Mouse (Mus musculus) erythroid progenitor cell, adult 5-6 weeks (primary cell): ENCODE measurements around the gene Sec1. TPM values are rescaled to one million over a fixed set of nuclear protein-coding genes. Genes with fewer than 3 reads are reported as not detected.

Source experiments
- total RNA-seq, 2 experiments: library from RNA; stranded (forward) in 1 of 2; stranded (reverse) in 1 of 2; fragments of 150-400 nt in 1 of 2; fragments of 186-747, 209-891 nt in 1 of 2; gene quantifications; 2 replicates each; pipeline versions ENCODE4 v1.2.3 to v1.2.4; 2015 to 2017; ENCODE audit warnings: low replicate concordance in 2 of 2

The Sec1 gene
- total RNA-seq, 2 experiments from 2014 or later: not detected

Other genes with a start within 250 kb of the Sec1 start
Only the 30 nearest of the 34 such genes appear.
- gene Tulp2, start 212.5 kb downstream of the Sec1 start, total RNA-seq (2015; ENCODE audit: low replicate concordance): 0.84 TPM in 1 of 2 replicates, not detected in the other
- gene Tulp2, start 212.5 kb downstream of the Sec1 start, total RNA-seq (2017; ENCODE audit: low replicate concordance): not detected in 2 replicates
- gene Gm45808, start 207.6 kb downstream of the Sec1 start, total RNA-seq (2015; ENCODE audit: low replicate concordance): not detected in 2 replicates
- 4.9 TPM in 1 of 2 replicates, not detected in the other for gene Gm45808, start 207.6 kb downstream of the Sec1 start, total RNA-seq (2017; ENCODE audit: low replicate concordance)
- 0.42 and 3.6 TPM in 2 replicates for gene Dhdh, start 205.6 kb downstream of the Sec1 start, total RNA-seq (2015; ENCODE audit: low replicate concordance)
- 1.0 and 1.6 TPM in 2 replicates for gene Dhdh, start 205.6 kb downstream of the Sec1 start, total RNA-seq (2017; ENCODE audit: low replicate concordance)
- 164 and 168 TPM in 2 replicates for gene Nucb1, start 184.0 kb downstream of the Sec1 start, total RNA-seq (2015; ENCODE audit: low replicate concordance)
- 789 and 905 TPM in 2 replicates for gene Nucb1, start 184.0 kb downstream of the Sec1 start, total RNA-seq (2017; ENCODE audit: low replicate concordance)
- 814 and 867 TPM in 2 replicates for gene Ppp1r15a, start 168.1 kb downstream of the Sec1 start, total RNA-seq (2015; ENCODE audit: low replicate concordance)
- gene Ppp1r15a, start 168.1 kb downstream of the Sec1 start, total RNA-seq (2017; ENCODE audit: low replicate concordance): 569 and 633 TPM in 2 replicates
- 7.2 TPM in 1 of 2 replicates, not detected in the other for gene Plekha4, start 168.1 kb downstream of the Sec1 start, total RNA-seq (2015; ENCODE audit: low replicate concordance)
- gene Plekha4, start 168.1 kb downstream of the Sec1 start, total RNA-seq (2017; ENCODE audit: low replicate concordance): 0.08 and 0.90 TPM in 2 replicates
- gene Hsd17b14, start 139.5 kb downstream of the Sec1 start, total RNA-seq (2015; ENCODE audit: low replicate concordance): not detected in 2 replicates
- not detected in 2 replicates for gene Hsd17b14, start 139.5 kb downstream of the Sec1 start, total RNA-seq (2017; ENCODE audit: low replicate concordance)
- 8.4 and 17.7 TPM in 2 replicates for gene Bcat2, start 124.2 kb downstream of the Sec1 start, total RNA-seq (2015; ENCODE audit: low replicate concordance)
- 4.0 and 22.0 TPM in 2 replicates for gene Bcat2, start 124.2 kb downstream of the Sec1 start, total RNA-seq (2017; ENCODE audit: low replicate concordance)
- not detected in 2 replicates for gene Fgf21, start 78.9 kb downstream of the Sec1 start, total RNA-seq (2015; ENCODE audit: low replicate concordance)
- gene Fgf21, start 78.9 kb downstream of the Sec1 start, total RNA-seq (2017; ENCODE audit: low replicate concordance): not detected in 2 replicates
- not detected in 2 replicates for gene Fut1, start 77.1 kb downstream of the Sec1 start, total RNA-seq (2015; ENCODE audit: low replicate concordance)
- gene Fut1, start 77.1 kb downstream of the Sec1 start, total RNA-seq (2017; ENCODE audit: low replicate concordance): not detected in 2 replicates
- not detected in 2 replicates for gene Izumo1, start 72.6 kb downstream of the Sec1 start, total RNA-seq (2015; ENCODE audit: low replicate concordance)
- gene Izumo1, start 72.6 kb downstream of the Sec1 start, total RNA-seq (2017; ENCODE audit: low replicate concordance): not detected in 2 replicates
- gene Rasip1, start 66.9 kb downstream of the Sec1 start, total RNA-seq (2015; ENCODE audit: low replicate concordance): not detected in 2 replicates
- not detected in 2 replicates for gene Rasip1, start 66.9 kb downstream of the Sec1 start, total RNA-seq (2017; ENCODE audit: low replicate concordance)
- not detected in 2 replicates for gene Mamstr, start 54.4 kb downstream of the Sec1 start, total RNA-seq (2015; ENCODE audit: low replicate concordance)
- gene Mamstr, start 54.4 kb downstream of the Sec1 start, total RNA-seq (2017; ENCODE audit: low replicate concordance): not detected in 2 replicates
- not detected in 2 replicates for gene Fut2, start 28.0 kb downstream of the Sec1 start, total RNA-seq (2015; ENCODE audit: low replicate concordance)
- not detected in 2 replicates for gene Fut2, start 28.0 kb downstream of the Sec1 start, total RNA-seq (2017; ENCODE audit: low replicate concordance)
- not detected in 2 replicates for gene Ntn5, start 10.4 kb downstream of the Sec1 start, total RNA-seq (2015; ENCODE audit: low replicate concordance)
- not detected in 2 replicates for gene Ntn5, start 10.4 kb downstream of the Sec1 start, total RNA-seq (2017; ENCODE audit: low replicate concordance)
- gene Car11, start 5.4 kb upstream of the Sec1 start, total RNA-seq (2015; ENCODE audit: low replicate concordance): not detected in 2 replicates
- not detected in 2 replicates for gene Car11, start 5.4 kb upstream of the Sec1 start, total RNA-seq (2017; ENCODE audit: low replicate concordance)
- 1.3 and 2.5 TPM in 2 replicates for gene Dbp, start 10.7 kb upstream of the Sec1 start, total RNA-seq (2015; ENCODE audit: low replicate concordance)
- 1.7 and 2.6 TPM in 2 replicates for gene Dbp, start 10.7 kb upstream of the Sec1 start, total RNA-seq (2017; ENCODE audit: low replicate concordance)
- gene Rpl18, start 21.1 kb upstream of the Sec1 start, total RNA-seq (2015; ENCODE audit: low replicate concordance): 522 and 544 TPM in 2 replicates
- gene Rpl18, start 21.1 kb upstream of the Sec1 start, total RNA-seq (2017; ENCODE audit: low replicate concordance): 281 and 297 TPM in 2 replicates
- 9.6 and 12.6 TPM in 2 replicates for gene Sphk2, start 23.6 kb upstream of the Sec1 start, total RNA-seq (2015; ENCODE audit: low replicate concordance)
- gene Sphk2, start 23.6 kb upstream of the Sec1 start, total RNA-seq (2017; ENCODE audit: low replicate concordance): 4.8 and 9.4 TPM in 2 replicates
- not detected in 2 replicates for gene Fam83e, start 26.8 kb upstream of the Sec1 start, total RNA-seq (2015; ENCODE audit: low replicate concordance)
- gene Fam83e, start 26.8 kb upstream of the Sec1 start, total RNA-seq (2017; ENCODE audit: low replicate concordance): not detected in 2 replicates
- not detected in 2 replicates for gene Spaca4, start 31.4 kb upstream of the Sec1 start, total RNA-seq (2015; ENCODE audit: low replicate concordance)
- not detected in 2 replicates for gene Spaca4, start 31.4 kb upstream of the Sec1 start, total RNA-seq (2017; ENCODE audit: low replicate concordance)
- not detected in 2 replicates for gene Lmtk3, start 89.3 kb upstream of the Sec1 start, total RNA-seq (2015; ENCODE audit: low replicate concordance)
- gene Lmtk3, start 89.3 kb upstream of the Sec1 start, total RNA-seq (2017; ENCODE audit: low replicate concordance): not detected in 2 replicates
- not detected in 2 replicates for gene Sult2b1, start 90.3 kb upstream of the Sec1 start, total RNA-seq (2015; ENCODE audit: low replicate concordance)
- gene Sult2b1, start 90.3 kb upstream of the Sec1 start, total RNA-seq (2017; ENCODE audit: low replicate concordance): not detected in 2 replicates
- 20.5 and 29.8 TPM in 2 replicates for gene Cyth2, start 120.2 kb upstream of the Sec1 start, total RNA-seq (2015; ENCODE audit: low replicate concordance)
- 43.8 and 48.9 TPM in 2 replicates for gene Cyth2, start 120.2 kb upstream of the Sec1 start, total RNA-seq (2017; ENCODE audit: low replicate concordance)
- gene Kcnj14, start 130.4 kb upstream of the Sec1 start, total RNA-seq (2015; ENCODE audit: low replicate concordance): not detected in 2 replicates
- not detected in 2 replicates for gene Kcnj14, start 130.4 kb upstream of the Sec1 start, total RNA-seq (2017; ENCODE audit: low replicate concordance)
- 2.5 and 2.9 TPM in 2 replicates for gene Grwd1, start 136.5 kb upstream of the Sec1 start, total RNA-seq (2015; ENCODE audit: low replicate concordance)
- gene Grwd1, start 136.5 kb upstream of the Sec1 start, total RNA-seq (2017; ENCODE audit: low replicate concordance): 0.23 and 4.0 TPM in 2 replicates
- gene Kdelr1, start 178.4 kb upstream of the Sec1 start, total RNA-seq (2015; ENCODE audit: low replicate concordance): 55.9 and 91.4 TPM in 2 replicates
- gene Kdelr1, start 178.4 kb upstream of the Sec1 start, total RNA-seq (2017; ENCODE audit: low replicate concordance): 31.2 and 39.1 TPM in 2 replicates
- not detected in 2 replicates for gene Grin2d, start 184.0 kb upstream of the Sec1 start, total RNA-seq (2015; ENCODE audit: low replicate concordance)
- not detected in 2 replicates for gene Grin2d, start 184.0 kb upstream of the Sec1 start, total RNA-seq (2017; ENCODE audit: low replicate concordance)
- not detected in 2 replicates for gene Syngr4, start 202.3 kb upstream of the Sec1 start, total RNA-seq (2015; ENCODE audit: low replicate concordance)
- 1.3 TPM in 1 of 2 replicates, not detected in the other for gene Syngr4, start 202.3 kb upstream of the Sec1 start, total RNA-seq (2017; ENCODE audit: low replicate concordance)
- 0.84 and 1.1 TPM in 2 replicates for gene Tmem143, start 202.5 kb upstream of the Sec1 start, total RNA-seq (2015; ENCODE audit: low replicate concordance)
- 4.0 and 4.6 TPM in 2 replicates for gene Tmem143, start 202.5 kb upstream of the Sec1 start, total RNA-seq (2017; ENCODE audit: low replicate concordance)